Mouse (Mus musculus) liver, embryonic 14.5 days (tissue): ENCODE results near the gene Unc13a. TPM values are rescaled to one million over a fixed set of nuclear protein-coding genes. Genes with fewer than 3 reads are reported as not detected.

Experiments used
- ATAC-seq: fragments of 200-750 bp; cut with Nextera tagmentation; 2 replicates; pipeline ENCODE4 v1.8.0; 2017; ENCODE audit warnings: moderate number of reproducible peaks, mild to moderate bottlenecking, moderate library complexity; ENCODE audit not compliant: insufficient read depth
- DNase-seq, 3 experiments: peaks; one replicate each; pipeline ENCODE4 v3.0.0-alpha.2; 2012 to 2013; ENCODE audit warnings: low read depth in 3 of 3, low spot score in 3 of 3
- H3K27ac ChIP-seq: fragments of 300-500 bp; sonication (generic); 2 replicates; pipeline ENCODE4 v1.5.1; 2014; ENCODE audit warnings: moderate library complexity, mild to moderate bottlenecking, control low read depth, inconsistent platforms
- H3K27me3 ChIP-seq: fragments of 300-500 bp; sonication (generic); 2 replicates; pipeline ENCODE4 v1.6.1; 2014; ENCODE audit warnings: mild to moderate bottlenecking, low read length, moderate library complexity; ENCODE audit not compliant: control insufficient read depth, insufficient read depth
- H3K36me3 ChIP-seq: fragments of 300-500 bp; sonication (generic); replicated peaks from 2 replicates; pipeline ENCODE4 v1.6.1; 2014; ENCODE audit warnings: low read depth; ENCODE audit not compliant: control insufficient read depth, insufficient read depth
- H3K4me1 ChIP-seq, 2 experiments: fragments of 200-500 bp in 1 of 2; fragments of 300-500 bp in 1 of 2; sonication (generic) in 1 of 2; replicated peaks; 2 replicates each; pipeline ENCODE4 v1.6.1; 2012 to 2014; ENCODE audit warnings: antibody characterized with exemption in 1 of 2, inconsistent platforms in 1 of 2, low read length in 1 of 2; ENCODE audit not compliant: control insufficient read depth in 2 of 2, insufficient read depth in 2 of 2
- H3K4me2 ChIP-seq: fragments of 300-500 bp; sonication (generic); 2 replicates; pipeline ENCODE4 v1.6.1; 2014; ENCODE audit warnings: low read depth, mild to moderate bottlenecking, control low read depth, moderate library complexity
- H3K4me3 ChIP-seq, 2 experiments: fragments of 200-500 bp in 1 of 2; fragments of 300-500 bp in 1 of 2; sonication (generic) in 1 of 2; 2 replicates each; pipeline ENCODE4 v1.5.1; 2012 to 2014; ENCODE audit warnings: low read depth in 2 of 2, low read length in 2 of 2, mild to moderate bottlenecking in 2 of 2, control low read depth in 1 of 2, inconsistent platforms in 1 of 2, moderate library complexity in 1 of 2; ENCODE audit not compliant: insufficient read depth in 1 of 2
- H3K9ac ChIP-seq: fragments of 300-500 bp; sonication (generic); replicated peaks from 2 replicates; pipeline ENCODE4 v1.6.1; 2014; ENCODE audit warnings: mild to moderate bottlenecking, control low read depth, moderate library complexity
- H3K9me3 ChIP-seq: fragments of 300-500 bp; sonication (generic); 2 replicates; pipeline ENCODE4 v1.6.1; 2016; ENCODE audit warnings: low read length, mixed read lengths; ENCODE audit not compliant: control insufficient read depth
- CTCF ChIP-seq: IDR thresholded peaks from 2 replicates; pipeline ENCODE4 v1.5.1; 2016; ENCODE audit warnings: antibody characterized with exemption, low read depth, control low read depth
- EP300 ChIP-seq: IDR thresholded peaks from 2 replicates; pipeline ENCODE4 v1.6.1; 2016; ENCODE audit warnings: antibody characterized with exemption, low read depth
- WGBS: fragments of 180-500 bp; shearing (Covaris S2); extraction: QIAGEN DNeasy Blood & Tissue Kit; methylation state at CpG from one replicate; pipeline ENCODE4 v1.1.7; 2014; ENCODE audit not compliant: insufficient replicate concordance; 5-methylcytosine and 5-hydroxymethylcytosine counted together
- polyA plus RNA-seq, 2 experiments: library from polyadenylated mRNA; depleted of rRNA in 1 of 2; stranded (reverse) in 1 of 2; unstranded in 1 of 2; fragments of >200 nt; fragmentation: Nextera tagmentation in 1 of 2; extraction: Ambion mirVana in 1 of 2; gene quantifications; 2 replicates each; pipeline versions ENCODE4 v1.2.1 to v1.2.3; 2012 to 2014

Unc13a gene
- polyA plus RNA-seq, 2 experiments = 0.13 to 0.34 TPM

GRCm38 (mm10) chr8:71595862-71596261 is 75.7 kb downstream of the Unc13a start:
- no peaks in the 10 kb centered on the region for H3K9me3 ChIP-seq
- H3K36me3 ChIP-seq = no peaks in the 10 kb centered on the region
- peaks cover 9 to 15% of the 10 kb centered on the region in 2 experiments for H3K4me1 ChIP-seq
- 11% methylated on average over 27 of the region's 27 CpGs for WGBS
- ATAC-seq = no peak
- no peak overlapping the region for H3K9ac ChIP-seq
- peak; percentile 54 to 61 (median 58) for DNase-seq
- no peak overlapping the region for H3K27ac ChIP-seq
- no peak for TF ChIP-seq EP300
- TF ChIP-seq CTCF = peak; percentile 100
- no peak overlapping the region for H3K4me3 ChIP-seq
- no peak overlapping the region for H3K4me2 ChIP-seq
- H3K27me3 ChIP-seq = peaks cover 3% of the 10 kb centered on the region; the same call in 1 of the 2 replicates

GRCm38 (mm10) chr8:71594324-71594722 is 77.2 kb downstream of the Unc13a start:
- Histone ChIP-seq H3K4me3 (no peak overlapping the region), H3K27ac (no peak overlapping the region), H3K4me1 (peaks cover 9 to 19% of the 10 kb centered on the region in 2 experiments), H3K36me3 (no peaks in the 10 kb centered on the region), H3K9me3 (no peaks in the 10 kb centered on the region), H3K9ac (no peak overlapping the region), H3K27me3 (no peaks in the 10 kb centered on the region), H3K4me2 (no peak overlapping the region)
- no peak for TF ChIP-seq EP300
- TF ChIP-seq CTCF = no peak
- 84% methylated on average over 4 of the region's 4 CpGs for WGBS
- DNase-seq = no peak
- ATAC-seq = no peak

GRCm38 (mm10) chr8:71593556-71594323 is 77.8 kb downstream of the Unc13a start:
- no peak overlapping the region for H3K9ac ChIP-seq
- no peaks in the 10 kb centered on the region for H3K27me3 ChIP-seq
- peaks cover 9 to 19% of the 10 kb centered on the region in 2 experiments for H3K4me1 ChIP-seq
- DNase-seq (no peak), ATAC-seq (no peak)
- peak overlapping the region; percentile 98 for H3K4me2 ChIP-seq
- no peak for TF ChIP-seq EP300
- no peak for TF ChIP-seq CTCF
- H3K9me3 ChIP-seq = no peaks in the 10 kb centered on the region
- H3K4me3 ChIP-seq = no peak overlapping the region
- no peaks in the 10 kb centered on the region for H3K36me3 ChIP-seq
- H3K27ac ChIP-seq = no peak overlapping the region
- 81% methylated on average over 8 of the region's 8 CpGs for WGBS

- ATAC-seq (peak; percentile 50), DNase-seq (no peak)
- peaks cover 9 to 19% of the 10 kb centered on the region in 2 experiments for H3K4me1 ChIP-seq
- H3K4me2 ChIP-seq = peak overlapping the region; percentile 98
- no peak for TF ChIP-seq CTCF
- no peak for TF ChIP-seq EP300
- H3K27me3 ChIP-seq = no peaks in the 10 kb centered on the region
- WGBS = 3% methylated on average over 60 of the region's 60 CpGs
- peak overlapping the region; percentile 79 for H3K9ac ChIP-seq
- H3K27ac ChIP-seq = peak overlapping the region; percentile 90
- peak overlapping the region; percentile 72 to 80 for H3K4me3 ChIP-seq
- no peaks in the 10 kb centered on the region for H3K36me3 ChIP-seq
- H3K9me3 ChIP-seq = no peaks in the 10 kb centered on the region
Measured at GRCm38 (mm10) chr8:71592374-71593170, 79.0 kb downstream of the Unc13a start.
